ENCODE assay signal across 7 mouse cellular contexts in genomic region chr10:86730823-86731499, GRCm38 (mm10). TPM values are rescaled to one million over a fixed set of nuclear protein-coding genes. Genes with fewer than 3 reads are reported as not detected.
A peak's percentile ranks its signal among the peaks of the same experiment; 100 is the strongest.
DNase-seq lines count a peak whose midpoint lies in the region; ATAC-seq and TF ChIP-seq lines count a peak whose summit lies in the region.

No protein-coding gene starts in this region.

- peak; percentile 88 for TF ChIP-seq CTCF in intestine, postnatal 0 days (IDR thresholded peaks at IDR 0.05; ENCODE audit: low read depth)

- H3K4me3 ChIP-seq in embryonic facial prominence, embryonic 10.5 days: peak overlapping the region; percentile 62
- peak overlapping the region; percentile 36 for H3K4me3 ChIP-seq in intestine, postnatal 0 days (ENCODE audit: low read depth, low read length)
- peak overlapping the region; percentile 26 for H3K4me3 ChIP-seq in midbrain, embryonic 11.5 days (ENCODE audit: low read depth, low read length)

- H3K27me3 ChIP-seq in embryonic facial prominence, embryonic 10.5 days (replicated peaks; ENCODE audit: low read depth, poor library complexity, severe bottlenecking): 0 out of 2 replicates have a peak, but pooled peaks cover 3% of the 10 kb centered on the region
- H3K27me3 ChIP-seq in intestine, postnatal 0 days (replicated peaks; ENCODE audit: control insufficient read depth, insufficient read depth, low read length): no peaks in the 10 kb centered on the region
- H3K27me3 ChIP-seq in midbrain, embryonic 11.5 days (ENCODE audit: control insufficient read depth, insufficient read depth, low read length): no peaks in the 10 kb centered on the region

- no peaks in the 10 kb centered on the region for H3K9me3 ChIP-seq in embryonic facial prominence, embryonic 10.5 days
- H3K9me3 ChIP-seq in intestine, postnatal 0 days (ENCODE audit: control insufficient read depth): no peaks in the 10 kb centered on the region
- no peaks in the 10 kb centered on the region for H3K9me3 ChIP-seq in midbrain, embryonic 11.5 days (ENCODE audit: control insufficient read depth, low read length)

- H3K27ac ChIP-seq in embryonic facial prominence, embryonic 10.5 days (replicated peaks): peak overlapping the region; percentile 79
- H3K27ac ChIP-seq in intestine, postnatal 0 days (ENCODE audit: low read depth, low read length): no peak overlapping the region
- no peak overlapping the region for H3K27ac ChIP-seq in midbrain, embryonic 11.5 days (ENCODE audit: low read depth, low read length)

- ATAC-seq in granulocyte monocyte progenitor cell, adult 5-6 weeks (replicated peaks; ENCODE audit: poor library complexity, severe bottlenecking): peak; percentile 48
- peak; percentile 71 for ATAC-seq in intestine, postnatal 0 days
- peak; percentile 55; the same call in 1 of the 2 replicates for ATAC-seq in midbrain, embryonic 11.5 days (ENCODE audit: low FRiP score)

- WGBS in embryonic facial prominence, embryonic 10.5 days: 14% methylated on average over 22 of the region's 22 CpGs
- WGBS in intestine, postnatal 0 days: 6% methylated on average over 22 of the region's 22 CpGs
- WGBS in midbrain, embryonic 11.5 days: 15% methylated on average over 22 of the region's 22 CpGs

- H3K4me1 ChIP-seq in embryonic facial prominence, embryonic 10.5 days: peaks cover 14% of the 10 kb centered on the region
- H3K4me1 ChIP-seq in intestine, postnatal 0 days (replicated peaks; ENCODE audit: control insufficient read depth, insufficient read depth, low read length): 0 out of 2 replicates have a peak, but pooled peaks cover 7% of the 10 kb centered on the region
- H3K4me1 ChIP-seq in midbrain, embryonic 11.5 days (ENCODE audit: control insufficient read depth, insufficient read depth, low read length): no peaks in the 10 kb centered on the region; the same call in 1 of the 2 replicates

- intact Hi-C loops in left cerebral cortex, postnatal 4 days (cut with DNase I): no loop called here

- no peaks in the 10 kb centered on the region for H3K36me3 ChIP-seq in embryonic facial prominence, embryonic 10.5 days (replicated peaks)
- no peaks in the 10 kb centered on the region for H3K36me3 ChIP-seq in intestine, postnatal 0 days (ENCODE audit: control insufficient read depth, insufficient read depth)
- H3K36me3 ChIP-seq in midbrain, embryonic 11.5 days (ENCODE audit: control insufficient read depth, insufficient read depth, low read length): no peaks in the 10 kb centered on the region

- peak overlapping the region; percentile 69 for H3K4me2 ChIP-seq in intestine, postnatal 0 days (replicated peaks; ENCODE audit: low read depth)
- peak overlapping the region; percentile 48 for H3K4me2 ChIP-seq in midbrain, embryonic 11.5 days

- peak; percentile 90 for DNase-seq in adrenal gland, postnatal 14 days
- DNase-seq in embryonic facial prominence, embryonic 10.5 days (ENCODE audit: low spot score): peak; percentile 89
- peak; percentile 88 for DNase-seq in left cerebral cortex, postnatal 4 days
- DNase-seq in midbrain, embryonic 11.5 days (ENCODE audit: low spot score, missing footprints): peak; percentile 97
- peak; percentile 48 for DNase-seq in skeletal muscle tissue, adult 2 months (ENCODE audit: low read depth, low spot score)

- peak overlapping the region; percentile 27 for H3K9ac ChIP-seq in intestine, postnatal 0 days (ENCODE audit: low read depth, low read length)
- H3K9ac ChIP-seq in midbrain, embryonic 11.5 days (ENCODE audit: low read length): peak overlapping the region; percentile 55

RNA-seq across cellular contexts. Expression of gene Ttc41, which starts 25.4 kb away (rescaled TPM):
- 2.4 and 2.7 TPM in 2 replicates for total RNA-seq in adrenal gland, postnatal 14 days (2021)
- polyA plus RNA-seq in embryonic facial prominence, embryonic 10.5 days (2016; fragmentation: Nextera tagmentation; extraction: Ambion mirVana): 2.2 and 2.9 TPM in 2 replicates
- 0.58 and 7.0 TPM in 2 replicates for total RNA-seq in granulocyte monocyte progenitor cell, adult 5-6 weeks (2014; fragmentation: Nextera tagmentation)
- 2.0 and 2.2 TPM in 2 replicates for total RNA-seq in granulocyte monocyte progenitor cell, adult 5-6 weeks (2017)
- 0.59 TPM in 2 replicates for polyA plus RNA-seq in intestine, postnatal 0 days (2015; fragmentation: Nextera tagmentation; extraction: Ambion mirVana)
- 1 to 10 TPM; 1.9 to 2.3 TPM for total RNA-seq in left cerebral cortex, postnatal 4 days (2021)
- polyA plus RNA-seq in midbrain, embryonic 11.5 days (2014; fragmentation: Nextera tagmentation; extraction: Ambion mirVana): 1.9 and 2.5 TPM in 2 replicates

RNA-seq across cellular contexts. Expression of gene Hsp90b1, which starts 25.7 kb away (rescaled TPM):
- 621 TPM in 2 replicates for total RNA-seq in adrenal gland, postnatal 14 days (2021)
- 594 and 621 TPM in 2 replicates for polyA plus RNA-seq in embryonic facial prominence, embryonic 10.5 days (2016; fragmentation: Nextera tagmentation; extraction: Ambion mirVana)
- 647 and 690 TPM in 2 replicates for total RNA-seq in granulocyte monocyte progenitor cell, adult 5-6 weeks (2014; fragmentation: Nextera tagmentation)
- total RNA-seq in granulocyte monocyte progenitor cell, adult 5-6 weeks (2017): 1,472 and 1,643 TPM in 2 replicates
- polyA plus RNA-seq in intestine, postnatal 0 days (2015; fragmentation: Nextera tagmentation; extraction: Ambion mirVana): 296 and 334 TPM in 2 replicates
- total RNA-seq in left cerebral cortex, postnatal 4 days (2021): 100 to 1,000 TPM; 263 to 270 TPM
- 477 and 506 TPM in 2 replicates for polyA plus RNA-seq in midbrain, embryonic 11.5 days (2014; fragmentation: Nextera tagmentation; extraction: Ambion mirVana)

RNA-seq across cellular contexts. Expression of gene Gm49358, which starts 32.8 kb away (rescaled TPM):
- total RNA-seq in adrenal gland, postnatal 14 days (2021): 8.3 and 9.8 TPM in 2 replicates
- not detected in 2 replicates for polyA plus RNA-seq in embryonic facial prominence, embryonic 10.5 days (2016; fragmentation: Nextera tagmentation; extraction: Ambion mirVana)
- total RNA-seq in granulocyte monocyte progenitor cell, adult 5-6 weeks (2014; fragmentation: Nextera tagmentation): not detected in 2 replicates
- not detected in 2 replicates for total RNA-seq in granulocyte monocyte progenitor cell, adult 5-6 weeks (2017)
- polyA plus RNA-seq in intestine, postnatal 0 days (2015; fragmentation: Nextera tagmentation; extraction: Ambion mirVana): not detected in 2 replicates
- total RNA-seq in left cerebral cortex, postnatal 4 days (2021): 10 to 100 TPM in 1 of 2 experiments, 1 to 10 TPM in 1; 6.6 to 18.7 TPM
- polyA plus RNA-seq in midbrain, embryonic 11.5 days (2014; fragmentation: Nextera tagmentation; extraction: Ambion mirVana): 0.37 TPM in 1 of 2 replicates, not detected in the other

RNA-seq across cellular contexts. Expression of gene Nt5dc3, which starts 47.8 kb away (rescaled TPM):
- 23.2 and 25.1 TPM in 2 replicates for total RNA-seq in adrenal gland, postnatal 14 days (2021)
- polyA plus RNA-seq in embryonic facial prominence, embryonic 10.5 days (2016; fragmentation: Nextera tagmentation; extraction: Ambion mirVana): 0.75 and 0.85 TPM in 2 replicates
- 3.6 and 7.4 TPM in 2 replicates for total RNA-seq in granulocyte monocyte progenitor cell, adult 5-6 weeks (2014; fragmentation: Nextera tagmentation)
- total RNA-seq in granulocyte monocyte progenitor cell, adult 5-6 weeks (2017): 2.7 and 2.8 TPM in 2 replicates
- 0.69 and 0.82 TPM in 2 replicates for polyA plus RNA-seq in intestine, postnatal 0 days (2015; fragmentation: Nextera tagmentation; extraction: Ambion mirVana)
- 10 to 100 TPM; 60.1 to 60.8 TPM for total RNA-seq in left cerebral cortex, postnatal 4 days (2021)
- polyA plus RNA-seq in midbrain, embryonic 11.5 days (2014; fragmentation: Nextera tagmentation; extraction: Ambion mirVana): 1.1 and 1.7 TPM in 2 replicates
